18 mouse cellular contexts compared by ENCODE assay signal in genomic region chr6:29529444-29529820, GRCm38 (mm10). TPM values are rescaled to one million over a fixed set of nuclear protein-coding genes. Genes with fewer than 3 reads are reported as not detected.
DNase-seq lines count a peak whose midpoint lies in the region; ATAC-seq and TF ChIP-seq lines count a peak whose summit lies in the region.
"Had no signal": no experiment of that assay in that cellular context is flagged by ENCODE, and none has a peak within 500 bp of the region (broad histone marks: within the 10 kb centered on the region; RNA-seq: fewer than 3 reads in every experiment).

No protein-coding gene starts in this region.

- peak overlapping the region; percentile 32 for H3K4me3 ChIP-seq in heart, embryonic 12.5 days
- no peak overlapping the region for H3K4me3 ChIP-seq in lung, embryonic 15.5 days
- no peak overlapping the region for H3K4me3 ChIP-seq in lung, adult 2 months (replicated peaks; ENCODE audit: extremely low read depth, low read depth, low read length)
- peak overlapping the region; percentile 4; the same call in 1 of the 2 replicates for H3K4me3 ChIP-seq in liver, embryonic 12.5 days
- H3K4me3 ChIP-seq in stomach, embryonic 16.5 days (replicated peaks; ENCODE audit: low read length) = peak overlapping the region; percentile 11; the same call in 1 of the 2 replicates
- H3K4me3 ChIP-seq: embryonic facial prominence, embryonic 13.5 days; forebrain, embryonic 15.5 days had no signal

- peak overlapping the region; percentile 25; the same call in 1 of the 2 replicates for H3K9ac ChIP-seq in heart, embryonic 12.5 days
- H3K9ac ChIP-seq in lung, embryonic 15.5 days = no peak overlapping the region
- H3K9ac ChIP-seq in liver, embryonic 12.5 days = no peak overlapping the region
- H3K9ac ChIP-seq in stomach, embryonic 16.5 days (ENCODE audit: low read length) = no peak overlapping the region; the same call in 1 of the 2 replicates
- H3K9ac ChIP-seq: embryonic facial prominence, embryonic 13.5 days; forebrain, embryonic 15.5 days had no signal

- H3K36me3 ChIP-seq in heart, embryonic 12.5 days = peaks cover 13% of the 10 kb centered on the region
- no peaks in the 10 kb centered on the region for H3K36me3 ChIP-seq in lung, embryonic 15.5 days
- no peaks in the 10 kb centered on the region for H3K36me3 ChIP-seq in liver, embryonic 12.5 days
- no peaks in the 10 kb centered on the region for H3K36me3 ChIP-seq in stomach, embryonic 16.5 days (ENCODE audit: control insufficient read depth, insufficient read depth, low read length)
- H3K36me3 ChIP-seq: forebrain, embryonic 15.5 days had no signal

- H3K4me1 ChIP-seq in heart, embryonic 12.5 days (replicated peaks) = peaks cover 31% of the 10 kb centered on the region
- H3K4me1 ChIP-seq in lung, embryonic 15.5 days = peaks cover 30% of the 10 kb centered on the region
- peaks cover 6% of the 10 kb centered on the region; the same call in 1 of the 2 replicates for H3K4me1 ChIP-seq in lung, adult 2 months (ENCODE audit: control insufficient read depth, insufficient read depth, low read length)
- peaks cover 23% of the 10 kb centered on the region for H3K4me1 ChIP-seq in liver, embryonic 12.5 days
- H3K4me1 ChIP-seq in stomach, embryonic 16.5 days (ENCODE audit: control insufficient read depth, insufficient read depth, low read length) = peaks cover 32% of the 10 kb centered on the region

- intact Hi-C loops in heart, postnatal 36 days (cut with DNase I) = no loop called here

- no peaks in the 10 kb centered on the region; the same call in 1 of the 2 replicates for H3K9me3 ChIP-seq in heart, embryonic 12.5 days (replicated peaks)
- H3K9me3 ChIP-seq in lung, embryonic 15.5 days = no peaks in the 10 kb centered on the region
- no peaks in the 10 kb centered on the region for H3K9me3 ChIP-seq in liver, embryonic 12.5 days (replicated peaks)
- H3K9me3 ChIP-seq in stomach, embryonic 16.5 days (replicated peaks; ENCODE audit: control insufficient read depth, low read length) = peaks cover 4% of the 10 kb centered on the region; the same call in 1 of the 2 replicates
- H3K9me3 ChIP-seq: embryonic facial prominence, embryonic 13.5 days; forebrain, embryonic 15.5 days had no signal

- 21% methylated on average over 2 of the region's 2 CpGs for WGBS in heart, embryonic 12.5 days
- 28% methylated on average over 2 of the region's 2 CpGs for WGBS in lung, embryonic 15.5 days
- WGBS in lung, adult 2 months = 23% methylated on average over 2 of the region's 2 CpGs
- 18% methylated on average over 2 of the region's 2 CpGs for WGBS in liver, embryonic 12.5 days (ENCODE audit: insufficient replicate concordance)
- 33% methylated on average over 2 of the region's 2 CpGs for WGBS in stomach, embryonic 16.5 days

- DNase-seq in heart, postnatal 36 days = no peak
- no peak for DNase-seq in lung, adult 2 months
- no peak for DNase-seq in gastrocnemius, postnatal 25 days
- no peak for DNase-seq in left cerebral cortex, adult 8-10 months (ENCODE audit: low spot score in 2 of 2)
- DNase-seq: adrenal gland, postnatal 10 days; cerebellum, adult 2 months; kidney, postnatal 4 days; lung, postnatal 10 days; right cerebral cortex, postnatal 25 days had no signal

- H3K27me3 ChIP-seq in heart, embryonic 12.5 days (replicated peaks) = 0 out of 2 replicates have a peak, but pooled peaks cover 7% of the 10 kb centered on the region
- peaks cover 50% of the 10 kb centered on the region for H3K27me3 ChIP-seq in lung, embryonic 15.5 days
- H3K27me3 ChIP-seq in liver, embryonic 12.5 days (replicated peaks) = peaks cover 68% of the 10 kb centered on the region
- H3K27me3 ChIP-seq in stomach, embryonic 16.5 days (ENCODE audit: control insufficient read depth, insufficient read depth, low read length) = peaks cover 18% of the 10 kb centered on the region

- ATAC-seq in heart, embryonic 12.5 days (ENCODE audit: insufficient number of reproducible peaks, low FRiP score) = no peak
- no peak for ATAC-seq in lung, embryonic 15.5 days (ENCODE audit: borderline replicate concordance, extremely low read depth, low FRiP score, low TSS enrichment)
- no peak for ATAC-seq in liver, embryonic 12.5 days
- no peak for ATAC-seq in stomach, embryonic 16.5 days (ENCODE audit: insufficient read depth, low FRiP score)
- ATAC-seq: forebrain, embryonic 15.5 days; midbrain, embryonic 16.5 days; Patski had no signal

- H3K27ac ChIP-seq in heart, embryonic 12.5 days (ENCODE audit: poor library complexity, severe bottlenecking) = peak overlapping the region; percentile 44
- H3K27ac ChIP-seq in lung, embryonic 15.5 days = no peak overlapping the region
- H3K27ac ChIP-seq in liver, embryonic 12.5 days = no peak overlapping the region; the same call in 1 of the 2 replicates
- H3K27ac ChIP-seq in stomach, embryonic 16.5 days (ENCODE audit: low read length) = no peak overlapping the region
- H3K27ac ChIP-seq: embryonic facial prominence, embryonic 13.5 days; forebrain, embryonic 15.5 days had no signal

- no peak for TF ChIP-seq POLR2A in lung, adult 2 months (IDR thresholded peaks at IDR 0.05; ENCODE audit: borderline replicate concordance, extremely low read depth, low read depth, low read length)

- peak overlapping the region; percentile 99 for H3K4me2 ChIP-seq in heart, embryonic 12.5 days
- peak overlapping the region; percentile 20; the same call in 1 of the 2 replicates for H3K4me2 ChIP-seq in lung, embryonic 15.5 days
- H3K4me2 ChIP-seq in liver, embryonic 12.5 days = peak overlapping the region; percentile 33
- peak overlapping the region; percentile 99; the same call in 1 of the 2 replicates for H3K4me2 ChIP-seq in stomach, embryonic 16.5 days (ENCODE audit: low read depth, low read length)
- H3K4me2 ChIP-seq: forebrain, embryonic 15.5 days had no signal

- no peak for TF ChIP-seq CTCF in lung, adult 2 months (IDR thresholded peaks at IDR 0.05; ENCODE audit: insufficient read depth, low read length)

RNA-seq across cellular contexts. Expression of gene Irf5, which starts 3.0 kb away (rescaled TPM):
- polyA plus RNA-seq in heart, embryonic 12.5 days (2016; fragmentation: Nextera tagmentation; extraction: Ambion mirVana) = 11.2 and 12.5 TPM in 2 replicates
- total RNA-seq in heart, postnatal 36 days (2021) = 1 to 10 TPM; 3.1 to 3.7 TPM
- polyA plus RNA-seq in lung, embryonic 15.5 days (2015; fragmentation: Nextera tagmentation; extraction: Ambion mirVana) = 4.4 and 6.2 TPM in 2 replicates
- polyA plus RNA-seq in lung, adult 2 months (2012; rRNA removed) = 35.2 and 36.6 TPM in 2 replicates
- 5.9 and 7.2 TPM in 2 replicates for polyA plus RNA-seq in liver, embryonic 12.5 days (2016; fragmentation: Nextera tagmentation; extraction: Ambion mirVana)
- polyA plus RNA-seq in stomach, embryonic 16.5 days (2015; fragmentation: Nextera tagmentation; extraction: Ambion mirVana) = 14.0 and 14.2 TPM in 2 replicates
- 1 to 10 TPM; 1.4 to 8.5 TPM for total RNA-seq in gastrocnemius, postnatal 25 days (2021)
- 10 to 100 TPM in 1 of 4 experiments, 1 to 10 TPM in 3; 4.7 to 10.3 (median 6.5) TPM for total RNA-seq in left cerebral cortex, adult 8-10 months (2022)

RNA-seq across cellular contexts. Expression of gene Kcp, which starts 21.7 kb away (rescaled TPM):
- polyA plus RNA-seq in heart, embryonic 12.5 days (2016; fragmentation: Nextera tagmentation; extraction: Ambion mirVana) = 10.6 and 15.4 TPM in 2 replicates
- 1 to 10 TPM; 2.7 to 5.8 TPM for total RNA-seq in heart, postnatal 36 days (2021)
- 14.0 and 14.1 TPM in 2 replicates for polyA plus RNA-seq in lung, embryonic 15.5 days (2015; fragmentation: Nextera tagmentation; extraction: Ambion mirVana)
- polyA plus RNA-seq in lung, adult 2 months (2012; rRNA removed) = 8.8 and 12.3 TPM in 2 replicates
- polyA plus RNA-seq in liver, embryonic 12.5 days (2016; fragmentation: Nextera tagmentation; extraction: Ambion mirVana) = 2.8 and 3.2 TPM in 2 replicates
- polyA plus RNA-seq in stomach, embryonic 16.5 days (2015; fragmentation: Nextera tagmentation; extraction: Ambion mirVana) = 16.9 TPM in 2 replicates
- 1 to 10 TPM; 5.1 to 5.7 TPM for total RNA-seq in gastrocnemius, postnatal 25 days (2021)
- 1 to 10 TPM in 3 of 4 experiments, under 1 TPM in 1; 0.78 to 1.2 (median 1.1) TPM for total RNA-seq in left cerebral cortex, adult 8-10 months (2022)
- total RNA-seq: hematopoietic stem cell, adult 5-6 weeks had no signal

RNA-seq across cellular contexts. Expression of gene Atp6v1fnb, which starts 58.2 kb away (rescaled TPM):
- polyA plus RNA-seq in heart, embryonic 12.5 days (2016; fragmentation: Nextera tagmentation; extraction: Ambion mirVana) = not detected in 2 replicates
- not detected for total RNA-seq in heart, postnatal 36 days (2021)
- not detected in 2 replicates for polyA plus RNA-seq in lung, embryonic 15.5 days (2015; fragmentation: Nextera tagmentation; extraction: Ambion mirVana)
- 0.20 TPM in 1 of 2 replicates, not detected in the other for polyA plus RNA-seq in lung, adult 2 months (2012; rRNA removed)
- not detected in 2 replicates for polyA plus RNA-seq in liver, embryonic 12.5 days (2016; fragmentation: Nextera tagmentation; extraction: Ambion mirVana)
- polyA plus RNA-seq in stomach, embryonic 16.5 days (2015; fragmentation: Nextera tagmentation; extraction: Ambion mirVana) = not detected in 2 replicates
- total RNA-seq in gastrocnemius, postnatal 25 days (2021) = not detected
- total RNA-seq in left cerebral cortex, adult 8-10 months (2022) = under 1 TPM in 2 of 4 experiments, not detected in 2; 0.57 to 0.89 TPM
- polyA plus RNA-seq: forebrain, embryonic 15.5 days; Patski had no signal

Comparison
In these comparisons a context has a peak if more than half of its experiments do, and no peak if none do; other contexts are left out.
1. H3K4me2 ChIP-seq: peak in every context shown above with its lines; median percentile 99 in heart, embryonic 12.5 days; 99 in stomach, embryonic 16.5 days; 33 in liver, embryonic 12.5 days; 20 in lung, embryonic 15.5 days.
2. H3K4me3 ChIP-seq: peak in heart, embryonic 12.5 days (single experiment), liver, embryonic 12.5 days (single experiment) and stomach, embryonic 16.5 days (single experiment); none in lung, embryonic 15.5 days (single experiment) and lung, adult 2 months (single experiment).